Mouse (Mus musculus) liver, embryonic 14.5 days (tissue): ENCODE data around the gene Tbc1d10a. TPM values are rescaled to one million over a fixed set of nuclear protein-coding genes. Genes with fewer than 3 reads are reported as not detected.

Source experiments
- ATAC-seq: fragments of 200-750 bp; cut with Nextera tagmentation; 2 replicates; pipeline ENCODE4 v1.8.0; 2017; ENCODE audit warnings: moderate number of reproducible peaks, mild to moderate bottlenecking, moderate library complexity; ENCODE audit not compliant: insufficient read depth
- DNase-seq, 3 experiments: peaks; one replicate each; pipeline ENCODE4 v3.0.0-alpha.2; 2012 to 2013; ENCODE audit warnings: low read depth in 3 of 3, low spot score in 3 of 3
- H3K27ac ChIP-seq: fragments of 300-500 bp; sonication (generic); 2 replicates; pipeline ENCODE4 v1.5.1; 2014; ENCODE audit warnings: moderate library complexity, mild to moderate bottlenecking, control low read depth, inconsistent platforms
- H3K27me3 ChIP-seq: fragments of 300-500 bp; sonication (generic); 2 replicates; pipeline ENCODE4 v1.6.1; 2014; ENCODE audit warnings: mild to moderate bottlenecking, low read length, moderate library complexity; ENCODE audit not compliant: control insufficient read depth, insufficient read depth
- H3K36me3 ChIP-seq: fragments of 300-500 bp; sonication (generic); replicated peaks from 2 replicates; pipeline ENCODE4 v1.6.1; 2014; ENCODE audit warnings: low read depth; ENCODE audit not compliant: control insufficient read depth, insufficient read depth
- H3K4me1 ChIP-seq, 2 experiments: fragments of 200-500 bp in 1 of 2; fragments of 300-500 bp in 1 of 2; sonication (generic) in 1 of 2; replicated peaks; 2 replicates each; pipeline ENCODE4 v1.6.1; 2012 to 2014; ENCODE audit warnings: antibody characterized with exemption in 1 of 2, inconsistent platforms in 1 of 2, low read length in 1 of 2; ENCODE audit not compliant: control insufficient read depth in 2 of 2, insufficient read depth in 2 of 2
- H3K4me2 ChIP-seq: fragments of 300-500 bp; sonication (generic); 2 replicates; pipeline ENCODE4 v1.6.1; 2014; ENCODE audit warnings: low read depth, mild to moderate bottlenecking, control low read depth, moderate library complexity
- H3K4me3 ChIP-seq, 2 experiments: fragments of 200-500 bp in 1 of 2; fragments of 300-500 bp in 1 of 2; sonication (generic) in 1 of 2; 2 replicates each; pipeline ENCODE4 v1.5.1; 2012 to 2014; ENCODE audit warnings: low read depth in 2 of 2, low read length in 2 of 2, mild to moderate bottlenecking in 2 of 2, control low read depth in 1 of 2, inconsistent platforms in 1 of 2, moderate library complexity in 1 of 2; ENCODE audit not compliant: insufficient read depth in 1 of 2
- H3K9ac ChIP-seq: fragments of 300-500 bp; sonication (generic); replicated peaks from 2 replicates; pipeline ENCODE4 v1.6.1; 2014; ENCODE audit warnings: mild to moderate bottlenecking, control low read depth, moderate library complexity
- H3K9me3 ChIP-seq: fragments of 300-500 bp; sonication (generic); 2 replicates; pipeline ENCODE4 v1.6.1; 2016; ENCODE audit warnings: low read length, mixed read lengths; ENCODE audit not compliant: control insufficient read depth
- CTCF ChIP-seq: IDR thresholded peaks from 2 replicates; pipeline ENCODE4 v1.5.1; 2016; ENCODE audit warnings: antibody characterized with exemption, low read depth, control low read depth
- EP300 ChIP-seq: IDR thresholded peaks from 2 replicates; pipeline ENCODE4 v1.6.1; 2016; ENCODE audit warnings: antibody characterized with exemption, low read depth
- WGBS: fragments of 180-500 bp; shearing (Covaris S2); extraction: QIAGEN DNeasy Blood & Tissue Kit; methylation state at CpG from one replicate; pipeline ENCODE4 v1.1.7; 2014; ENCODE audit not compliant: insufficient replicate concordance; 5-methylcytosine and 5-hydroxymethylcytosine counted together
- polyA plus RNA-seq, 2 experiments: library from polyadenylated mRNA; depleted of rRNA in 1 of 2; stranded (reverse) in 1 of 2; unstranded in 1 of 2; fragments of >200 nt; fragmentation: Nextera tagmentation in 1 of 2; extraction: Ambion mirVana in 1 of 2; gene quantifications; 2 replicates each; pipeline versions ENCODE4 v1.2.1 to v1.2.3; 2012 to 2014

Tbc1d10a gene
- polyA plus RNA-seq, 2 experiments, result 2.6 to 6.2 TPM

- 3% methylated on average over 15 of the region's 15 CpGs for WGBS
- ATAC-seq, result peak; percentile 26; the same call in 1 of the 2 replicates
- peak overlapping the region; percentile 83 for H3K9ac ChIP-seq
Measured at GRCm38 (mm10) chr11:4160758-4161480, 25.7 kb upstream of the Tbc1d10a start.

GRCm38 (mm10) chr11:4164701-4165100 is 21.9 kb upstream of the Tbc1d10a start:
- H3K27ac ChIP-seq, result no peak overlapping the region
- no peak for ATAC-seq
- H3K9me3 ChIP-seq, result no peaks in the 10 kb centered on the region
- no peaks in the 10 kb centered on the region for H3K27me3 ChIP-seq
- H3K4me1 ChIP-seq, result peaks cover 8 to 19% of the 10 kb centered on the region in 2 experiments
- peaks cover 78% of the 10 kb centered on the region for H3K36me3 ChIP-seq
- no peak overlapping the region for H3K4me2 ChIP-seq
- TF ChIP-seq EP300 (no peak), CTCF (no peak)
- H3K9ac ChIP-seq, result no peak overlapping the region
- WGBS, result 87% methylated on average over 2 of the region's 2 CpGs
- H3K4me3 ChIP-seq, result no peak overlapping the region
- DNase-seq, result no peak

More at GRCm38 (mm10) chr11:4160758-4161480, 25.7 kb upstream of the Tbc1d10a start:
- Histone ChIP-seq H3K4me2 (peak overlapping the region; percentile 89), H3K4me3 (peak overlapping the region; percentile 73 to 87), H3K36me3 (peaks cover 44% of the 10 kb centered on the region), H3K27ac (peak overlapping the region; percentile 49), H3K27me3 (no peaks in the 10 kb centered on the region), H3K4me1 (peaks cover 11 to 21% of the 10 kb centered on the region in 2 experiments), H3K9me3 (no peaks in the 10 kb centered on the region)
- no peak for DNase-seq
- TF ChIP-seq CTCF (no peak), EP300 (no peak)

- H3K36me3 ChIP-seq, result peaks cover 94% of the 10 kb centered on the region
- H3K27ac ChIP-seq, result no peak overlapping the region
- H3K9ac ChIP-seq, result no peak overlapping the region
- no peak overlapping the region for H3K4me3 ChIP-seq
- TF ChIP-seq EP300, result no peak
- TF ChIP-seq CTCF, result no peak
- H3K9me3 ChIP-seq, result no peaks in the 10 kb centered on the region
- H3K4me2 ChIP-seq, result no peak overlapping the region
- WGBS, result 71% methylated on average over 7 of the region's 7 CpGs
- peaks cover 2 to 8% of the 10 kb centered on the region in 2 experiments for H3K4me1 ChIP-seq
- DNase-seq, result no peak
- ATAC-seq, result no peak
- H3K27me3 ChIP-seq, result no peaks in the 10 kb centered on the region
Measured at GRCm38 (mm10) chr11:4166467-4167090, 20.0 kb upstream of the Tbc1d10a start.

- peaks cover 98% of the 10 kb centered on the region for H3K36me3 ChIP-seq
- H3K4me1 ChIP-seq, result no peaks in the 10 kb centered on the region
- DNase-seq (no peak), ATAC-seq (no peak)
- H3K27me3 ChIP-seq, result no peaks in the 10 kb centered on the region
- TF ChIP-seq EP300 (no peak), CTCF (no peak)
- no peak overlapping the region for H3K9ac ChIP-seq
- 97% methylated on average over 5 of the region's 5 CpGs for WGBS
- no peaks in the 10 kb centered on the region for H3K9me3 ChIP-seq
- no peak overlapping the region for H3K4me2 ChIP-seq
- H3K4me3 ChIP-seq, result no peak overlapping the region
- no peak overlapping the region for H3K27ac ChIP-seq
Measured at GRCm38 (mm10) chr11:4174586-4174985, 12.0 kb upstream of the Tbc1d10a start.

- Histone ChIP-seq H3K36me3 (peaks cover 92% of the 10 kb centered on the region), H3K9ac (no peak overlapping the region), H3K4me2 (no peak overlapping the region), H3K4me1 (no peaks in the 10 kb centered on the region), H3K9me3 (no peaks in the 10 kb centered on the region), H3K27me3 (no peaks in the 10 kb centered on the region), H3K27ac (no peak overlapping the region), H3K4me3 (no peak overlapping the region)
- WGBS, result 81% methylated on average over 4 of the region's 4 CpGs
- no peak for DNase-seq
- TF ChIP-seq CTCF (no peak), EP300 (no peak)
- no peak for ATAC-seq
Measured at GRCm38 (mm10) chr11:4177716-4178115, 8.9 kb upstream of the Tbc1d10a start.
